Mouse (Mus musculus): Measurements from ENCODE around the gene F11. TPM values are rescaled to one million over a fixed set of nuclear protein-coding genes. Genes with fewer than 3 reads are reported as not detected.

Gene F11
- total and polyA plus RNA-seq, 3 experiments, result not detected

DNA sequence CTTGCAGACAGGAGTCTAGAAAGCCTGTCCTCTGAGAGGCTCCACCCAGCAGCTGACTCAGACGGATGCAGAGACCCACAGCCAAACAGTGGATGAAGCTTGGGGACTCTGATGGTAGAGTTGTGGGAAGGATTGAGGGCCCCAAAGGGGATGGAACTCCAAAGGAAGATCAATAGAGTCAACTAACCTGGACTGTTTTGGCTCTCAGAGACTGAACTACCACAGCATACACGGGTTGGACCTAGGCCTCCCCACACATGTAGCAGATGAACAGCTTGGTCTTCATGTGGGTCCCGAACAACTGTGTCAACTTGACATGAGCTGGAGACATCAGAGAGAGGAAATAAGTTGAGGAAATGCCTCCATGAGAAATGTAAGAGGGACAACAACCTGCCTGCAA, 1.0 kb upstream of the F11 start:
- no peaks in the 10 kb centered on the region for H3K79me2 ChIP-seq (replicated peaks; ENCODE audit: control insufficient read depth, extremely low read depth, insufficient read depth, poor library complexity, severe bottlenecking)
- no peaks in the 10 kb centered on the region for H3K36me3 ChIP-seq (replicated peaks in 1 of 2; ENCODE audit: control insufficient read depth in 1 of 2, insufficient read depth in 1 of 2, low read length in 1 of 2)
- no peak overlapping the region for H3K4me2 ChIP-seq (ENCODE audit: insufficient read depth, low read depth, poor library complexity, severe bottlenecking)
- dilution Hi-C loops (cut with MboI; ENCODE audit: extremely low pct_ligation_motif_present, extremely low pct_unique_long_range_greater_than_20kb, low sequenced_read_pairs) (no loop called here), in situ Hi-C loops (cut with MboI; ENCODE audit: low pct_ligation_motif_present, low pct_unique_long_range_greater_than_20kb, low sequenced_read_pairs) (no loop called here)
- no peak overlapping the region for H3K4me3 ChIP-seq (replicated peaks in 1 of 3; ENCODE audit: low read depth in 2 of 3, low read length in 2 of 3, poor library complexity in 1 of 3)
- H3K27me3 ChIP-seq (replicated peaks), result no peaks in the 10 kb centered on the region
- H3K27ac ChIP-seq (ENCODE audit: insufficient read depth, low read depth), result no peak overlapping the region
- no peak overlapping the region for H3K9ac ChIP-seq (ENCODE audit: insufficient read depth, low read depth)
- H3K9me3 ChIP-seq (replicated peaks; ENCODE audit: low read length), result peaks cover 17% of the 10 kb centered on the region
- DNase-seq (ENCODE audit: extremely low read depth), result no peak
- TF ChIP-seq IRF4 (IDR thresholded peaks at IDR 0.05; ENCODE audit: low read depth, low read length) (no peak), RCOR1 (conservative IDR thresholded peaks at IDR 0.05; ENCODE audit: low read depth, low read length) (no peak), MYC (IDR thresholded peaks at IDR 0.05; ENCODE audit: low read depth, low read length) (no peak), KAT2A (IDR thresholded peaks at IDR 0.05; ENCODE audit: insufficient replicate concordance, low read length) (no peak), MEF2A (IDR thresholded peaks at IDR 0.05; ENCODE audit: borderline replicate concordance, low read depth, low read length) (no peak)
- H3K4me1 ChIP-seq (ENCODE audit: control insufficient read depth in 1 of 2, insufficient read depth in 2 of 2), result no peaks in the 10 kb centered on the region

DNA sequence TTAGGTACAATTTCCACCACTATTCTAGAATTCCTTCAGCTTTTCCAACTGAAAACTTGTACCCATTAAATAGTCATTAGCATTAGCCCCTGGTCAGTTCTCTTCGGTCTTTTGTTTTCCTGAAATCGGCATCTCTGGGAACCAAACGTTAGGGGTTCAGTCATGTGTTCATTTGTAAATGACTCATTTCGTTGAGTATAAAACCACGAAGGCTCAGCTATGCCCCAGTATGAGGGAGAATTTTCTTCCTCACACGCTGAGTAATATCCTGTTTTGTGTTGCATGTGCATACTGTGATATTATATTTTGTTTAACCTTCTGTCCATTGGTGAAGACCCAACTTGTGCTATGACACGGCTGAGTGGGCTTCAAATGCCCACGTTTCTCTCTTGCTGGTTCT, 3.4 kb downstream of the F11 start:
- in situ Hi-C loops (cut with MboI; ENCODE audit: low pct_ligation_motif_present, low pct_unique_long_range_greater_than_20kb, low sequenced_read_pairs), result no loop called here
- Histone ChIP-seq H3K9ac (ENCODE audit: insufficient read depth, low read depth) (no peak overlapping the region), H3K4me2 (ENCODE audit: insufficient read depth, low read depth, poor library complexity, severe bottlenecking) (no peak overlapping the region)

DNA sequence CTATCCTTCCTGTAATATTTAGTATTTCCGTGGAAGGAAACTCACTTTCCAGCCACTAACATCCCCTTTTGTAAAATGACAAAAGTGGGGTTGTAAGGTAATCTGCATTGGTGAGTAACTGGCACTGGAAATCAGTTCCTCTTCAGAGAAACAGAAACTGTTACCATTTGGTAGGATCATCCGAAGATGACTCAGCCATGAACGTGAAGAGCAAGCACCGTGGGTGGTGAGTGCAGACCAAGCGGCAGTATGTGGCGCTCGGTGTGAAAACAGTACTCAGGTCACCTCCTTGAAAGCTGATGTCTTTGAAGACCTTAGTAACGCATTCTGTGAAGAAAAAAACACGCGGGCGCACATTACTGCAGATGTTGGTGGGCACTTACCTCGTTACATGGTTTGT, 6.8 kb downstream of the F11 start:
- Histone ChIP-seq H3K79me2 (replicated peaks; ENCODE audit: control insufficient read depth, extremely low read depth, insufficient read depth, poor library complexity, severe bottlenecking) (no peaks in the 10 kb centered on the region), H3K4me2 (ENCODE audit: insufficient read depth, low read depth, poor library complexity, severe bottlenecking) (no peak overlapping the region), H3K27ac (ENCODE audit: insufficient read depth, low read depth) (no peak overlapping the region), H3K4me3 (replicated peaks in 1 of 3; ENCODE audit: low read depth in 2 of 3, low read length in 2 of 3, poor library complexity in 1 of 3) (no peak overlapping the region), H3K36me3 (replicated peaks in 1 of 2; ENCODE audit: control insufficient read depth in 1 of 2, insufficient read depth in 1 of 2, low read length in 1 of 2) (no peaks in the 10 kb centered on the region), H3K9me3 (replicated peaks; ENCODE audit: low read length) (peaks cover 14% of the 10 kb centered on the region), H3K27me3 (replicated peaks) (no peaks in the 10 kb centered on the region), H3K9ac (ENCODE audit: insufficient read depth, low read depth) (no peak overlapping the region), H3K4me1 (ENCODE audit: control insufficient read depth in 1 of 2, insufficient read depth in 2 of 2) (no peaks in the 10 kb centered on the region)
- dilution Hi-C loops (cut with MboI; ENCODE audit: extremely low pct_ligation_motif_present, extremely low pct_unique_long_range_greater_than_20kb, low sequenced_read_pairs) (no loop called here), in situ Hi-C loops (cut with MboI; ENCODE audit: low pct_ligation_motif_present, low pct_unique_long_range_greater_than_20kb, low sequenced_read_pairs) (no loop called here)
- DNase-seq (ENCODE audit: extremely low read depth), result no peak
- TF ChIP-seq ZNF384 (IDR thresholded peaks at IDR 0.05; ENCODE audit: low read depth, low read length) (no peak), POLR2AphosphoS2 (IDR thresholded peaks at IDR 0.05; ENCODE audit: low read depth, low read length) (no peak), ZMIZ1 (IDR thresholded peaks at IDR 0.05; ENCODE audit: low read depth, low read length) (no peak), MYC (IDR thresholded peaks at IDR 0.05; ENCODE audit: low read depth, low read length) (no peak), CTCF (conservative IDR thresholded peaks at IDR 0.05 in 1 of 2, IDR thresholded peaks at IDR 0.05 in 1 of 2; ENCODE audit: low read depth in 2 of 2, low read length in 2 of 2) (no peak), NELFE (IDR thresholded peaks at IDR 0.05; ENCODE audit: low read depth, low read length) (no peak), USF1 (IDR thresholded peaks at IDR 0.05; ENCODE audit: low read depth, low read length) (no peak), GABPA (IDR thresholded peaks at IDR 0.05; ENCODE audit: insufficient replicate concordance, low read depth, low read length) (no peak), JUN (IDR thresholded peaks at IDR 0.05; ENCODE audit: insufficient read depth, low read depth, low read length) (no peak), ELF1 (IDR thresholded peaks at IDR 0.05; ENCODE audit: low read depth, low read length) (no peak), KAT2A (IDR thresholded peaks at IDR 0.05; ENCODE audit: insufficient replicate concordance, low read length) (no peak), ZC3H11A (IDR thresholded peaks at IDR 0.05; ENCODE audit: low read depth, low read length) (no peak), MEF2A (IDR thresholded peaks at IDR 0.05; ENCODE audit: borderline replicate concordance, low read depth, low read length) (no peak), SIN3A (IDR thresholded peaks at IDR 0.05; ENCODE audit: low read length) (no peak), MAFK (IDR thresholded peaks at IDR 0.05; ENCODE audit: insufficient replicate concordance, low read length) (no peak), PAX5 (IDR thresholded peaks at IDR 0.05; ENCODE audit: low read length) (no peak), NRF1 (IDR thresholded peaks at IDR 0.05; ENCODE audit: low read depth, low read length) (no peak)

More for the DNA sequence above, 3.4 kb downstream of the F11 start:
- Histone ChIP-seq H3K27ac (ENCODE audit: insufficient read depth, low read depth) (no peak overlapping the region), H3K9me3 (replicated peaks; ENCODE audit: low read length) (peaks cover 12% of the 10 kb centered on the region), H3K4me3 (replicated peaks in 1 of 3; ENCODE audit: low read depth in 2 of 3, low read length in 2 of 3, poor library complexity in 1 of 3) (no peak overlapping the region), H3K79me2 (replicated peaks; ENCODE audit: control insufficient read depth, extremely low read depth, insufficient read depth, poor library complexity, severe bottlenecking) (no peaks in the 10 kb centered on the region), H3K36me3 (replicated peaks in 1 of 2; ENCODE audit: control insufficient read depth in 1 of 2, insufficient read depth in 1 of 2, low read length in 1 of 2) (no peaks in the 10 kb centered on the region), H3K27me3 (replicated peaks) (no peaks in the 10 kb centered on the region), H3K4me1 (ENCODE audit: control insufficient read depth in 1 of 2, insufficient read depth in 2 of 2) (no peaks in the 10 kb centered on the region)
- TF ChIP-seq HCFC1 (IDR thresholded peaks at IDR 0.05; ENCODE audit: low read depth, low read length), result no peak
- no peak for TF ChIP-seq JUN (IDR thresholded peaks at IDR 0.05; ENCODE audit: insufficient read depth, low read depth, low read length)
- TF ChIP-seq ETS1 (conservative IDR thresholded peaks at IDR 0.05; ENCODE audit: low read depth, low read length), result no peak
- TF ChIP-seq MYC (IDR thresholded peaks at IDR 0.05; ENCODE audit: low read depth, low read length), result no peak
- TF ChIP-seq ZKSCAN1 (IDR thresholded peaks at IDR 0.05; ENCODE audit: borderline replicate concordance, low read depth, low read length), result no peak
- no peak for TF ChIP-seq TBP (conservative IDR thresholded peaks at IDR 0.05; ENCODE audit: low read depth, low read length)
- no peak for TF ChIP-seq NRF1 (IDR thresholded peaks at IDR 0.05; ENCODE audit: low read depth, low read length)
- TF ChIP-seq CTCF (conservative IDR thresholded peaks at IDR 0.05 in 1 of 2, IDR thresholded peaks at IDR 0.05 in 1 of 2; ENCODE audit: low read depth in 2 of 2, low read length in 2 of 2), result no peak
- TF ChIP-seq GABPA (IDR thresholded peaks at IDR 0.05; ENCODE audit: insufficient replicate concordance, low read depth, low read length), result no peak
- no peak for TF ChIP-seq USF2 (conservative IDR thresholded peaks at IDR 0.05; ENCODE audit: low read depth, low read length)
- no peak for TF ChIP-seq SMC3 (IDR thresholded peaks at IDR 0.05; ENCODE audit: low read depth, low read length)
- TF ChIP-seq MAX (IDR thresholded peaks at IDR 0.05; ENCODE audit: low read length), result no peak
- TF ChIP-seq CHD2 (IDR thresholded peaks at IDR 0.05; ENCODE audit: low read length), result no peak
- TF ChIP-seq KAT2A (IDR thresholded peaks at IDR 0.05; ENCODE audit: insufficient replicate concordance, low read length), result no peak
- no peak for TF ChIP-seq JUND (conservative IDR thresholded peaks at IDR 0.05; ENCODE audit: low read depth, low read length)
- TF ChIP-seq CHD1 (IDR thresholded peaks at IDR 0.05; ENCODE audit: low read depth, low read length), result no peak
- no peak for TF ChIP-seq MEF2A (IDR thresholded peaks at IDR 0.05; ENCODE audit: borderline replicate concordance, low read depth, low read length)
- no peak for TF ChIP-seq MAFK (IDR thresholded peaks at IDR 0.05; ENCODE audit: insufficient replicate concordance, low read length)
- dilution Hi-C loops (cut with MboI; ENCODE audit: extremely low pct_ligation_motif_present, extremely low pct_unique_long_range_greater_than_20kb, low sequenced_read_pairs), result no loop called here
- no peak for DNase-seq (ENCODE audit: extremely low read depth)
